Comparison of ENCODE assay signal across 21 mouse cellular contexts in the genomic region with DNA sequence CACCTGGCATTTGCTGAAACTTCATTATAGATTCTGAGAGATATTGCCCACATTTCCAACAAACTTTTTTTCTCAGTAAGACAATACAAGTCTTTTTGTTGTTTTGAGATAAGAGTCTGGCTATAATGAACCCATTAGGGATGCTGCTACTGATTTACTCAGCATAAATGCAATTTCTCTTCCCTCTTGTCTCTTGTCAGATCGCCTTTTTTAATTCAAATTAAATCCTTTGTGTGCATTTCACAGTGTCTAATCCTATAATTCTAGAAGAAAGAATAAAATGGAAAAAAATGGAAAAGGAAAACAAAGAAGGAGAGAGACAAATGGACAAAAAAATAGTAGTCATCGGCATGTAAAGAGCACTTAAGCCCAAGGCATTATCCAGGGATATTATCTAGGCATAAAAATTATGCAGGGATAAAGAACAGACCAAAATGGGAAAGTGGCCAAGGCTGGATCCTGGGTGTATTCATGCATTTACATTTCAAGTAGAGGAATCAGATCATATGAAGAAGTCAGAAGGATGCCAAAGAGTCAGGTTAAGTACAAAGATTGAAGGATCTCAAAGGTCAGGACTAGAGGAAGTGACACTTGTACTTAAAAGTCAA.
DNase-seq lines count a peak whose midpoint lies in the region; ATAC-seq and TF ChIP-seq lines count a peak whose summit lies in the region.
"Had no signal": no experiment of that assay in that cellular context is flagged by ENCODE, and none has a peak within 500 bp of the region (broad histone marks: within the 10 kb centered on the region; RNA-seq: fewer than 3 reads in every experiment).

No protein-coding gene starts in this region.

- DNase-seq in forebrain, embryonic 10.5 days (ENCODE audit: extremely low spot score, low spot score) = no peak
- DNase-seq in midbrain, postnatal 0 days (ENCODE audit: low spot score) = no peak
- DNase-seq in midbrain, embryonic 14.5 days = peak; percentile 48
- DNase-seq in thymus, postnatal 0 days (ENCODE audit: low spot score) = no peak
- DNase-seq: adrenal gland, adult 2 months; adrenal gland, postnatal 14 days; cerebellum, adult 11-12 months; cerebellum, adult 9-10 months; cerebellum, postnatal 14 days; forebrain, postnatal 0 days; gastrocnemius, adult 2 months; gastrocnemius, postnatal 14 days; heart, adult 11 months had no signal

- H3K4me3 ChIP-seq in forebrain, embryonic 16.5 days (replicated peaks; ENCODE audit: low read length) = no peak overlapping the region
- no peak overlapping the region for H3K4me3 ChIP-seq in forebrain, embryonic 10.5 days
- no peak overlapping the region for H3K4me3 ChIP-seq in midbrain, embryonic 12.5 days
- no peak overlapping the region for H3K4me3 ChIP-seq in midbrain, postnatal 0 days (ENCODE audit: low read depth, low read length)
- no peak overlapping the region for H3K4me3 ChIP-seq in midbrain, embryonic 14.5 days (replicated peaks; ENCODE audit: low read depth, low read length)
- H3K4me3 ChIP-seq: embryonic facial prominence, embryonic 12.5 days; gastrocnemius, adult 2 months; hindbrain, embryonic 12.5 days; hindbrain, embryonic 15.5 days had no signal

- WGBS in forebrain, embryonic 16.5 days = 37% methylated on average over 2 of the region's 2 CpGs
- WGBS in forebrain, embryonic 10.5 days = 77% methylated on average over 2 of the region's 2 CpGs
- 35% methylated on average over 2 of the region's 2 CpGs for whole genome bisulfite sequencing in midbrain, embryonic 12.5 days
- WGBS in midbrain, postnatal 0 days = 16% methylated on average over 2 of the region's 2 CpGs
- WGBS in midbrain, embryonic 14.5 days = 20% methylated on average over 2 of the region's 2 CpGs

- H3K9ac ChIP-seq in forebrain, embryonic 16.5 days (replicated peaks; ENCODE audit: low read depth, low read length) = no peak overlapping the region
- H3K9ac ChIP-seq in midbrain, embryonic 12.5 days (replicated peaks) = no peak overlapping the region
- no peak overlapping the region for H3K9ac ChIP-seq in midbrain, postnatal 0 days (replicated peaks; ENCODE audit: low read length, poor library complexity, severe bottlenecking)
- no peak overlapping the region for H3K9ac ChIP-seq in midbrain, embryonic 14.5 days (replicated peaks; ENCODE audit: low read length)
- H3K9ac ChIP-seq: embryonic facial prominence, embryonic 12.5 days; forebrain, postnatal 0 days; hindbrain, embryonic 12.5 days; hindbrain, embryonic 15.5 days had no signal

- H3K4me1 ChIP-seq in forebrain, embryonic 16.5 days (replicated peaks; ENCODE audit: control insufficient read depth, insufficient read depth, low read length) = no peaks in the 10 kb centered on the region
- no peaks in the 10 kb centered on the region for H3K4me1 ChIP-seq in forebrain, embryonic 10.5 days
- H3K4me1 ChIP-seq in midbrain, embryonic 12.5 days = no peaks in the 10 kb centered on the region
- no peaks in the 10 kb centered on the region for H3K4me1 ChIP-seq in midbrain, postnatal 0 days (ENCODE audit: insufficient read depth, low read length)
- H3K4me1 ChIP-seq in midbrain, embryonic 14.5 days (ENCODE audit: control insufficient read depth, insufficient read depth, low read length) = no peaks in the 10 kb centered on the region; the same call in 1 of the 2 replicates
- H3K4me1 ChIP-seq: embryonic facial prominence, embryonic 12.5 days; hindbrain, embryonic 12.5 days; hindbrain, embryonic 15.5 days had no signal

- H3K36me3 ChIP-seq in forebrain, embryonic 16.5 days (ENCODE audit: control insufficient read depth, insufficient read depth) = no peaks in the 10 kb centered on the region
- H3K36me3 ChIP-seq in forebrain, embryonic 10.5 days (replicated peaks) = no peaks in the 10 kb centered on the region
- H3K36me3 ChIP-seq in midbrain, embryonic 12.5 days = no peaks in the 10 kb centered on the region
- no peaks in the 10 kb centered on the region for H3K36me3 ChIP-seq in midbrain, postnatal 0 days (ENCODE audit: insufficient read depth, low read length)
- H3K36me3 ChIP-seq in midbrain, embryonic 14.5 days (ENCODE audit: control insufficient read depth, insufficient read depth, low read length) = no peaks in the 10 kb centered on the region
- H3K36me3 ChIP-seq: embryonic facial prominence, embryonic 12.5 days; hindbrain, embryonic 12.5 days; hindbrain, embryonic 15.5 days had no signal

- no peak for TF ChIP-seq CTCF in midbrain, postnatal 0 days (IDR thresholded peaks at IDR 0.05)

- H3K4me2 ChIP-seq in forebrain, embryonic 16.5 days (ENCODE audit: low read length) = no peak overlapping the region
- H3K4me2 ChIP-seq in midbrain, embryonic 12.5 days (replicated peaks) = no peak overlapping the region
- no peak overlapping the region for H3K4me2 ChIP-seq in midbrain, postnatal 0 days (ENCODE audit: low read depth, low read length, poor library complexity, severe bottlenecking)
- H3K4me2 ChIP-seq in midbrain, embryonic 14.5 days (ENCODE audit: low read length) = no peak overlapping the region
- H3K4me2 ChIP-seq: embryonic facial prominence, embryonic 12.5 days; heart, embryonic 11.5 days; hindbrain, embryonic 12.5 days; hindbrain, embryonic 15.5 days had no signal

- peak; percentile 54 for ATAC-seq in forebrain, embryonic 16.5 days
- ATAC-seq in midbrain, embryonic 12.5 days (ENCODE audit: low FRiP score, low read depth) = peak; percentile 59; the same call in 1 of the 2 replicates
- no peak for ATAC-seq in midbrain, postnatal 0 days (ENCODE audit: low FRiP score)
- ATAC-seq in midbrain, embryonic 14.5 days (ENCODE audit: low FRiP score, low TSS enrichment) = no peak
- ATAC-seq in erythroblast, adult 5-6 weeks (replicated peaks; ENCODE audit: low FRiP score, poor library complexity, severe bottlenecking) = no peak
- ATAC-seq: CD4-positive, CD25-positive, alpha-beta regulatory T cell, adult 4 months; forebrain, postnatal 0 days had no signal

- no peak overlapping the region for H3K27ac ChIP-seq in forebrain, embryonic 16.5 days (ENCODE audit: low read length)
- H3K27ac ChIP-seq in forebrain, embryonic 10.5 days = no peak overlapping the region
- no peak overlapping the region for H3K27ac ChIP-seq in midbrain, embryonic 12.5 days (replicated peaks)
- no peak overlapping the region for H3K27ac ChIP-seq in midbrain, postnatal 0 days (ENCODE audit: low read depth, low read length)
- H3K27ac ChIP-seq in midbrain, embryonic 14.5 days (replicated peaks; ENCODE audit: low read depth, low read length) = no peak overlapping the region
- H3K27ac ChIP-seq: embryonic facial prominence, embryonic 12.5 days; gastrocnemius, adult 2 months; hindbrain, embryonic 12.5 days; hindbrain, embryonic 15.5 days had no signal

- no peaks in the 10 kb centered on the region for H3K27me3 ChIP-seq in forebrain, embryonic 16.5 days (replicated peaks; ENCODE audit: control insufficient read depth, insufficient read depth, low read length)
- H3K27me3 ChIP-seq in forebrain, embryonic 10.5 days (ENCODE audit: poor library complexity, severe bottlenecking) = no peaks in the 10 kb centered on the region
- H3K27me3 ChIP-seq in midbrain, embryonic 12.5 days = no peaks in the 10 kb centered on the region
- no peaks in the 10 kb centered on the region for H3K27me3 ChIP-seq in midbrain, postnatal 0 days (ENCODE audit: insufficient read depth, low read length)
- no peaks in the 10 kb centered on the region for H3K27me3 ChIP-seq in midbrain, embryonic 14.5 days (ENCODE audit: control insufficient read depth, insufficient read depth, low read length)
- H3K27me3 ChIP-seq: embryonic facial prominence, embryonic 12.5 days; hindbrain, embryonic 12.5 days; hindbrain, embryonic 15.5 days had no signal

- H3K9me3 ChIP-seq in forebrain, embryonic 16.5 days (ENCODE audit: control insufficient read depth, low read length) = no peaks in the 10 kb centered on the region
- H3K9me3 ChIP-seq in forebrain, embryonic 10.5 days = no peaks in the 10 kb centered on the region
- H3K9me3 ChIP-seq in midbrain, embryonic 12.5 days = no peaks in the 10 kb centered on the region
- H3K9me3 ChIP-seq in midbrain, postnatal 0 days (ENCODE audit: low read length) = no peaks in the 10 kb centered on the region
- H3K9me3 ChIP-seq in midbrain, embryonic 14.5 days (ENCODE audit: control insufficient read depth, low read length) = no peaks in the 10 kb centered on the region
- H3K9me3 ChIP-seq: embryonic facial prominence, embryonic 12.5 days; hindbrain, embryonic 12.5 days; hindbrain, embryonic 15.5 days had no signal

Comparison
In these comparisons a context has a peak if more than half of its experiments do, and no peak if none do; other contexts are left out.
1. ATAC-seq: peak in forebrain, embryonic 16.5 days (single experiment) and midbrain, embryonic 12.5 days (single experiment); none in midbrain, postnatal 0 days (single experiment), midbrain, embryonic 14.5 days (single experiment) and erythroblast, adult 5-6 weeks (single experiment).